Mouse (Mus musculus): ENCODE results near the gene Olfr175-ps1. TPM values are rescaled to one million over a fixed set of nuclear protein-coding genes. Genes with fewer than 3 reads are reported as not detected.

Gene Olfr175-ps1
- polyA plus RNA-seq (2016; fragmentation: Nextera tagmentation; extraction: Ambion mirVana) = not detected in 2 replicates

- no peaks in the 10 kb centered on the region for H3K27me3 ChIP-seq
- no peak for ATAC-seq (ENCODE audit: low FRiP score)
- no peak within 1 kb of the TSS for H3K4me3 ChIP-seq (replicated peaks)
- WGBS = 93% methylated on average over 1 of the region's 1 CpGs
- H3K36me3 ChIP-seq (replicated peaks) = no peaks in the 10 kb centered on the region
- H3K9me3 ChIP-seq = no peaks in the 10 kb centered on the region
- no peak within 1 kb of the TSS for H3K4me2 ChIP-seq
- no peak within 1 kb of the TSS for H3K9ac ChIP-seq
- H3K4me1 ChIP-seq = no peaks in the 10 kb centered on the region
- no peak within 1 kb of the TSS for H3K27ac ChIP-seq
These were observed at the start of gene Olfr175-ps1 for GRCm38 (mm10) chr16:58826732-58827319. Olfr175-ps1 (minus strand) TSS chr16:58826782.

GRCm38 (mm10) chr16:58874668-58875067, 48.1 kb upstream of the Olfr175-ps1 start, which contains the start of gene Olfr177:
Olfr177 (minus strand) TSS chr16:58874768.
- Histone ChIP-seq H3K4me3 (replicated peaks) (no peak within 1 kb of the TSS), H3K9me3 (no peaks in the 10 kb centered on the region), H3K9ac (no peak within 1 kb of the TSS), H3K27ac (no peak within 1 kb of the TSS), H3K4me1 (no peaks in the 10 kb centered on the region), H3K36me3 (replicated peaks) (no peaks in the 10 kb centered on the region), H3K4me2 (no peak within 1 kb of the TSS), H3K27me3 (no peaks in the 10 kb centered on the region)
- ATAC-seq (ENCODE audit: low FRiP score) = no peak
- 61% methylated on average over 1 of the region's 1 CpGs for WGBS

- Histone ChIP-seq H3K36me3 (replicated peaks) (no peaks in the 10 kb centered on the region), H3K9ac (no peak overlapping the region), H3K4me2 (no peak overlapping the region), H3K27me3 (no peaks in the 10 kb centered on the region), H3K9me3 (no peaks in the 10 kb centered on the region), H3K27ac (no peak overlapping the region), H3K4me1 (no peaks in the 10 kb centered on the region), H3K4me3 (replicated peaks) (no peak overlapping the region)
- ATAC-seq (ENCODE audit: low FRiP score) = no peak
- 67% methylated on average over 1 of the region's 1 CpGs for WGBS
These were observed 34.9 kb upstream of the Olfr175-ps1 start for GRCm38 (mm10) chr16:58861479-58861878.

GRCm38 (mm10) chr16:58860032-58860737, 33.6 kb upstream of the Olfr175-ps1 start:
- no peak for ATAC-seq (ENCODE audit: low FRiP score)
- Histone ChIP-seq H3K4me1 (no peaks in the 10 kb centered on the region), H3K9me3 (no peaks in the 10 kb centered on the region), H3K27me3 (no peaks in the 10 kb centered on the region), H3K4me2 (no peak overlapping the region), H3K27ac (no peak overlapping the region), H3K36me3 (replicated peaks) (no peaks in the 10 kb centered on the region), H3K9ac (no peak overlapping the region), H3K4me3 (replicated peaks) (no peak overlapping the region)
- 91% methylated on average over 2 of the region's 2 CpGs for WGBS

GRCm38 (mm10) chr16:58800168-58800567, 26.4 kb downstream of the Olfr175-ps1 start, which contains the start of gene Olfr173:
Olfr173 (minus strand) TSS chr16:58800268.
- no peak within 1 kb of the TSS for H3K4me2 ChIP-seq
- ATAC-seq (ENCODE audit: low FRiP score) = no peak
- H3K27me3 ChIP-seq = no peaks in the 10 kb centered on the region
- no peaks in the 10 kb centered on the region for H3K4me1 ChIP-seq
- H3K36me3 ChIP-seq (replicated peaks) = no peaks in the 10 kb centered on the region
- 84% methylated on average over 2 of the region's 2 CpGs for WGBS
- H3K9me3 ChIP-seq = no peaks in the 10 kb centered on the region
- H3K9ac ChIP-seq = no peak within 1 kb of the TSS
- H3K4me3 ChIP-seq (replicated peaks) = no peak within 1 kb of the TSS
- no peak within 1 kb of the TSS for H3K27ac ChIP-seq

Other genes starting within 250 kb of the Olfr175-ps1 start
- gene Gm813, start 209.8 kb downstream of the Olfr175-ps1 start, polyA plus RNA-seq (2016; fragmentation: Nextera tagmentation; extraction: Ambion mirVana) = not detected in 2 replicates
- gene E330017A01Rik, start 188.0 kb downstream of the Olfr175-ps1 start, polyA plus RNA-seq (2016; fragmentation: Nextera tagmentation; extraction: Ambion mirVana) = not detected in 2 replicates
- gene Cpox, start 156.5 kb downstream of the Olfr175-ps1 start, polyA plus RNA-seq (2016; fragmentation: Nextera tagmentation; extraction: Ambion mirVana) = 13.9 and 18.4 TPM in 2 replicates
- gene Gpr15, start 107.7 kb downstream of the Olfr175-ps1 start, polyA plus RNA-seq (2016; fragmentation: Nextera tagmentation; extraction: Ambion mirVana) = 0.11 and 0.12 TPM in 2 replicates
- gene Cldnd1, start 98.9 kb downstream of the Olfr175-ps1 start, polyA plus RNA-seq (2016; fragmentation: Nextera tagmentation; extraction: Ambion mirVana) = 104 and 115 TPM in 2 replicates
- gene Olfr172, start 63.6 kb downstream of the Olfr175-ps1 start, polyA plus RNA-seq (2016; fragmentation: Nextera tagmentation; extraction: Ambion mirVana) = not detected in 2 replicates
- gene Olfr173, start 26.5 kb downstream of the Olfr175-ps1 start, polyA plus RNA-seq (2016; fragmentation: Nextera tagmentation; extraction: Ambion mirVana) = not detected in 2 replicates
- not detected in 2 replicates for gene Olfr177, start 48.0 kb upstream of the Olfr175-ps1 start, polyA plus RNA-seq (2016; fragmentation: Nextera tagmentation; extraction: Ambion mirVana)
- not detected in 2 replicates for gene Olfr178, start 65.3 kb upstream of the Olfr175-ps1 start, polyA plus RNA-seq (2016; fragmentation: Nextera tagmentation; extraction: Ambion mirVana)
- not detected in 2 replicates for gene Olfr181, start 102.0 kb upstream of the Olfr175-ps1 start, polyA plus RNA-seq (2016; fragmentation: Nextera tagmentation; extraction: Ambion mirVana)
- gene Olfr180, start 102.6 kb upstream of the Olfr175-ps1 start, polyA plus RNA-seq (2016; fragmentation: Nextera tagmentation; extraction: Ambion mirVana) = not detected in 2 replicates
- gene Olfr183, start 168.6 kb upstream of the Olfr175-ps1 start, polyA plus RNA-seq (2016; fragmentation: Nextera tagmentation; extraction: Ambion mirVana) = not detected in 2 replicates
- not detected in 2 replicates for gene Olfr186, start 203.5 kb upstream of the Olfr175-ps1 start, polyA plus RNA-seq (2016; fragmentation: Nextera tagmentation; extraction: Ambion mirVana)
- not detected in 2 replicates for gene Olfr187, start 213.0 kb upstream of the Olfr175-ps1 start, polyA plus RNA-seq (2016; fragmentation: Nextera tagmentation; extraction: Ambion mirVana)